Mouse (Mus musculus): ENCODE results near the gene Wt1. TPM values are rescaled to one million over a fixed set of nuclear protein-coding genes. Genes with fewer than 3 reads are reported as not detected.

The Wt1 gene
- polyA plus RNA-seq, 1 experiment = 18.5 TPM

DNA sequence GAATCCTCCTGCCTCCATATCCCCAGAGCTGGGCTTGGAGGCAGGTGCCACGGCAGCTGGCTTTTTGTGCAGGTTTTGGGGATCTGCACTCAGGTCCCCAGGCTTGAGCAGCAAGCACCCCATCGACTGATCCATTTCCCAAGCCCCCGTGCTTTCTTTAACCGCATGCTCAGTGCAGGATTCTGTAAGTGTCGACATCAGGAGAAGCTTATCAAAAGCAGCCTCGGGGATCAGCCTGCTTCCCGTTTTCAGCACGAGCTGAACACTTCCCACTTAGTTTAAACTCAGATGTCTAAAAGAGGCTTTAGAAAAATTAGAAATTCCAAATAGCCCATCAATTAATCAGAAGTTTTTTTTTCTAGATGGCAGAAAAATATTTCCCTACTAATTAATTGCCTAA, 93.3 kb downstream of the Wt1 start:
- Histone ChIP-seq H3K27me3 (ENCODE audit: control insufficient read depth, insufficient read depth, low read length) (no peaks in the 10 kb centered on the region; the same call in 1 of the 2 replicates), H3K36me3 (ENCODE audit: control insufficient read depth, insufficient read depth, low read length) (no peaks in the 10 kb centered on the region), H3K4me3 (ENCODE audit: extremely low read depth, insufficient read depth, insufficient read length) (no peak overlapping the region), H3K4me1 (ENCODE audit: control insufficient read depth, insufficient read depth, insufficient read length) (no peaks in the 10 kb centered on the region), H3K27ac (ENCODE audit: insufficient read depth, low read length) (no peak overlapping the region)
- WGBS = 25% methylated on average over 8 of the region's 8 CpGs
- no peak for DNase-seq (ENCODE audit: low read depth in 1 of 2, low spot score in 2 of 2)
- TF ChIP-seq CTCF (IDR thresholded peaks at IDR 0.05; ENCODE audit: extremely low read depth, insufficient read depth, insufficient read length, insufficient replicate concordance) = no peak
- TF ChIP-seq POLR2A (IDR thresholded peaks at IDR 0.05; ENCODE audit: low read depth, low read length) = no peak

GRCm38 (mm10) chr2:105220738-105221303, 94.5 kb downstream of the Wt1 start:
- Histone ChIP-seq H3K27ac (ENCODE audit: insufficient read depth, low read length) (no peak overlapping the region), H3K4me1 (ENCODE audit: control insufficient read depth, insufficient read depth, insufficient read length) (no peaks in the 10 kb centered on the region), H3K27me3 (ENCODE audit: control insufficient read depth, insufficient read depth, low read length) (no peaks in the 10 kb centered on the region; the same call in 1 of the 2 replicates), H3K36me3 (ENCODE audit: control insufficient read depth, insufficient read depth, low read length) (no peaks in the 10 kb centered on the region), H3K4me3 (ENCODE audit: extremely low read depth, insufficient read depth, insufficient read length) (no peak overlapping the region)
- WGBS = 93% methylated on average over 9 of the region's 9 CpGs
- DNase-seq (ENCODE audit: low read depth in 1 of 2, low spot score in 2 of 2) = no peak
- no peak for TF ChIP-seq POLR2A (IDR thresholded peaks at IDR 0.05; ENCODE audit: low read depth, low read length)
- TF ChIP-seq CTCF (IDR thresholded peaks at IDR 0.05; ENCODE audit: extremely low read depth, insufficient read depth, insufficient read length, insufficient replicate concordance) = no peak

Other genes starting within 250 kb of the Wt1 start
- 14.9 and 17.2 TPM in 2 replicates for gene Eif3m, start 109.4 kb upstream of the Wt1 start, polyA plus RNA-seq (2012; rRNA removed)
- gene Gm11060, start 34.5 kb upstream of the Wt1 start, polyA plus RNA-seq (2012; rRNA removed) = not detected in 2 replicates
- gene Them7, start 97.8 kb downstream of the Wt1 start, polyA plus RNA-seq (2012; rRNA removed) = 0.06 and 0.57 TPM in 2 replicates